Mouse (Mus musculus): ENCODE measurements around the gene Eif4a2. TPM values are rescaled to one million over a fixed set of nuclear protein-coding genes. Genes with fewer than 3 reads are reported as not detected.
"Not testable (repeated sequence)": the region's sequence is repeated elsewhere in the genome, so short reads cannot be mapped to it uniquely, and the experiment has no call there.

The Eif4a2 gene
- polyA plus RNA-seq, 1 experiment from 2014 or later: 237 TPM

DNA sequence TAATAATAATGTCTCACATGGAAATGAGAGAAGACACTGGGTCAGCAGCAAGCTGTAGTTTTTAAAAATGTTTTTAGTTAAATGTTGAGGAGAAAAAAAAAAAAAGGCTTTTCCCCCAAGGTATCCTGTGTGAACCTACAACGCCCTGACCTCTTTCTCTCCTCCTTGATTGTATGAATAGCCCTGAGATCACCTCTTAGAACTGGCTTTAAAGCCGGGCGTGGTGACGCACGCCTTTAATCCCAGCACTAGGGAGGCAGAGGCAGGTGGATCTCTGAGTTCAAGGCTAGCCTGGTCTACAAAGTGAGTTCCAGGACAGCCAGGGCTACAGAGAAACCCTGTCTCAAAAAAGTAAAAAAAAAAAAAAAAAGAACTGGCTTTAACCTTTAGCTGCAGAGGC, 11.7 kb upstream of the Eif4a2 start:
- H3K27me3 ChIP-seq; H3K4me2 ChIP-seq; H3K4me3 ChIP-seq (replicated peaks); H3K36me3 ChIP-seq; ATAC-seq (ENCODE audit: insufficient number of reproducible peaks, insufficient read depth, low FRiP score, low TSS enrichment, low read depth); H3K4me1 ChIP-seq (replicated peaks); H3K27ac ChIP-seq; H3K9me3 ChIP-seq; H3K9ac ChIP-seq (replicated peaks): not testable (repeated sequence)
- WGBS: 93% methylated on average over 5 of the region's 5 CpGs

- not testable (repeated sequence) for H3K27me3 ChIP-seq; H3K27ac ChIP-seq; H3K36me3 ChIP-seq; H3K9ac ChIP-seq (replicated peaks); H3K4me3 ChIP-seq (replicated peaks); H3K9me3 ChIP-seq; ATAC-seq (ENCODE audit: insufficient number of reproducible peaks, insufficient read depth, low FRiP score, low TSS enrichment, low read depth); H3K4me2 ChIP-seq
- 75% methylated on average over 1 of the region's 1 CpGs for WGBS
- H3K4me1 ChIP-seq (replicated peaks): peaks cover 11% of the 10 kb centered on the region
Observed at GRCm38 (mm10) chr16:23096886-23097285, 10.4 kb upstream of the Eif4a2 start.

DNA sequence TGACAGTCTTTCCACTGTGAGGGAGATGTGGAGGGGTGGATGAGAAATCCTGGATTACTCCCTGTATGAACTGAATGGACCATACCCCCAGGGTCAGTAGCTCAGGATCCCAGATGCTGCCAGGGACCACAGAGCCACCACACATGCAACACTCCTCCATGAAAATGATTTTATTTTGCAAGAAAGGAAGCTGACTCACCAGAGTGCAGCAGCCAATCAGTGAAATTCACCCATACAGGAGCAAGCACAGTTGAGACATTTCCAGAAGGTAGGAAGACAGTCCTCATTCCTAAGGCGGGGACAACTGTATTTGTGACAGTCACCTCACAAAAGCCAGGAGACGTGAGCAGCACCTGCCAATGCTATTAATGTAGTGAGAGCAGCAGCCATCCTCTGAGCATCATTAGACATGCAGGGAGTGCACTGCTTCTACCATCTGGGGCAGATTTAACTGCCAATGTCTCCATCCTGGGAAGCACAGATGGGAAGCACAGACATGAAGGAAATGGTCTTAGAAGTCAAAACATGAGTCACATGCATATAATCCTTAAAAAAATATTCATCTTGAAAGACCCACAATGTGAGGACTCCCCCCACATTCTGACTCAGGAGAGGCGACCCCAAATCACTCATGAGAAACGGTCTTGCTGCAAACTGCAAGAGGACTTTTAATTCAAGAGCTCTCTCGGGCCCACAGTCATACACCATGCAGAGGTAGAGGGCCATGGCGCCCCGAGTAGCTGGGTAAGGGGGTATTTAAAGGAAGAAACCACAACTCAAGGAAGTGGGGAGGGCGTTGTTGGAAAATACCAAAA, 9.7 kb upstream of the Eif4a2 start:
- H3K36me3 ChIP-seq; H3K27me3 ChIP-seq; H3K4me2 ChIP-seq; H3K9ac ChIP-seq (replicated peaks); H3K9me3 ChIP-seq; H3K4me3 ChIP-seq (replicated peaks); ATAC-seq (ENCODE audit: insufficient number of reproducible peaks, insufficient read depth, low FRiP score, low TSS enrichment, low read depth); H3K27ac ChIP-seq: not testable (repeated sequence)
- H3K4me1 ChIP-seq (replicated peaks): peaks cover 11% of the 10 kb centered on the region
- WGBS: 81% methylated on average over 8 of the region's 8 CpGs

- not testable (repeated sequence) for H3K36me3 ChIP-seq; H3K9me3 ChIP-seq; H3K9ac ChIP-seq (replicated peaks); H3K27ac ChIP-seq; H3K4me2 ChIP-seq; ATAC-seq (ENCODE audit: insufficient number of reproducible peaks, insufficient read depth, low FRiP score, low TSS enrichment, low read depth); H3K4me3 ChIP-seq (replicated peaks); H3K27me3 ChIP-seq
- H3K4me1 ChIP-seq (replicated peaks): peaks cover 16% of the 10 kb centered on the region
- WGBS: 96% methylated on average over 1 of the region's 1 CpGs
Observed at GRCm38 (mm10) chr16:23098105-23098452, 9.2 kb upstream of the Eif4a2 start.

GRCm38 (mm10) chr16:23099632-23100031, 7.6 kb upstream of the Eif4a2 start:
- Histone ChIP-seq H3K27ac (no peak overlapping the region), H3K4me2 (peak overlapping the region; percentile 60), H3K9me3 (no peaks in the 10 kb centered on the region), H3K9ac (replicated peaks) (peak overlapping the region; percentile 57), H3K27me3 (no peaks in the 10 kb centered on the region), H3K4me3 (replicated peaks) (peak overlapping the region; percentile 36), H3K4me1 (replicated peaks) (peaks cover 17% of the 10 kb centered on the region), H3K36me3 (no peaks in the 10 kb centered on the region)
- no peak for ATAC-seq (ENCODE audit: insufficient number of reproducible peaks, insufficient read depth, low FRiP score, low TSS enrichment, low read depth)
- WGBS: 11% methylated on average over 12 of the region's 12 CpGs

DNA sequence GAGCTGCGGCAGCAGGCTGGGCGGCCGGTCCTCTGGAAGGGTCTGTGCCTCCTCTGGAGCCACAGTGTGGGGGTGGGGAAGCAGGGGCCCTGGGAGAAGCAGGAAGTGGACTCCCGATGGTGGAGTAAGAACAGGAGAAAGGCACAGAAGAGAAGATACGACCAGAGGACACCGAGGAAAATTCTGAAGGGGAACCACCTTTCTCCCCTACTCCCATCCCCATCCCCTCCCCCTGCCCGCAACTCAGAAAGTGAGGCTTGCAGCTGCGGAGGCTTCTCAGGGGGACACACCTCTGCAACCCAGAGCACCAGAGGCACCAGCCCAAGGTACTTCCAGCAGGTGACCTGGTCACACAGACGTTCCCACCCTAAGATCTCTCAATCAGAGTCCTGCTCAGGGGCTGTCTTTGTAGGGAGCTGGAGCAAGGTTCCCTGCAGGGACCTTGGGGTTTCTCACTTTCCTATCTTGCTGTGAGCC, 7.1 kb upstream of the Eif4a2 start:
- WGBS: 2% methylated on average over 9 of the region's 9 CpGs
- H3K27me3 ChIP-seq: no peaks in the 10 kb centered on the region
- ATAC-seq (ENCODE audit: insufficient number of reproducible peaks, insufficient read depth, low FRiP score, low TSS enrichment, low read depth): peak; percentile 67

DNA sequence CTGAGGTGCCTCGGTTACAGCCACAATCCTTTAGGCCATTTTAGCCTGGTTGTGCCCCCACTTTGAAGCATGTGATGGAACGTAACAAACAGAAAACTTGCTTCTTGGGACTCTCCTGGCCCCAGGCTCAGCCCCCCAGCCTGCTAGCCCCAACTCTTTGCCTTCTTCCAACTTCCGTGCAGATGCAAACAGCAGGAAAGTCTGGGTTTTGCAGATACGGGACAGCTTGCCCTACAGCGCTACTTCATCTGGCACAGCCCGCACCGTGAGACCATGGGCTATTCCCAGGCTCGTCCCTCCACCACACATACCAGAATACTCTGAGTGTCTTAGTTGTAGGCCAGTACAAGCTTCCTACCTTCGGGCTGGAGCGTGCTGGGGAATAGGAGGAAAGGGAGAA, 6.6 kb upstream of the Eif4a2 start:
- H3K4me1 ChIP-seq (replicated peaks): peaks cover 17% of the 10 kb centered on the region
- H3K9me3 ChIP-seq: no peaks in the 10 kb centered on the region
- H3K27me3 ChIP-seq: no peaks in the 10 kb centered on the region
- WGBS: 12% methylated on average over 10 of the region's 10 CpGs
- peak overlapping the region; percentile 57; the same call in 1 of the 2 replicates for H3K9ac ChIP-seq (replicated peaks)
- H3K4me2 ChIP-seq: peak overlapping the region; percentile 60
- peak overlapping the region; percentile 36 for H3K4me3 ChIP-seq (replicated peaks)
- no peaks in the 10 kb centered on the region for H3K36me3 ChIP-seq
- no peak overlapping the region; the same call in 1 of the 2 replicates for H3K27ac ChIP-seq
- no peak for ATAC-seq (ENCODE audit: insufficient number of reproducible peaks, insufficient read depth, low FRiP score, low TSS enrichment, low read depth)

More for the DNA sequence above, 7.1 kb upstream of the Eif4a2 start:
- Histone ChIP-seq H3K4me1 (replicated peaks) (peaks cover 17% of the 10 kb centered on the region), H3K9me3 (no peaks in the 10 kb centered on the region), H3K36me3 (no peaks in the 10 kb centered on the region), H3K27ac (no peak overlapping the region; the same call in 1 of the 2 replicates), H3K9ac (replicated peaks) (peak overlapping the region; percentile 57), H3K4me3 (replicated peaks) (peak overlapping the region; percentile 36), H3K4me2 (peak overlapping the region; percentile 60)

DNA sequence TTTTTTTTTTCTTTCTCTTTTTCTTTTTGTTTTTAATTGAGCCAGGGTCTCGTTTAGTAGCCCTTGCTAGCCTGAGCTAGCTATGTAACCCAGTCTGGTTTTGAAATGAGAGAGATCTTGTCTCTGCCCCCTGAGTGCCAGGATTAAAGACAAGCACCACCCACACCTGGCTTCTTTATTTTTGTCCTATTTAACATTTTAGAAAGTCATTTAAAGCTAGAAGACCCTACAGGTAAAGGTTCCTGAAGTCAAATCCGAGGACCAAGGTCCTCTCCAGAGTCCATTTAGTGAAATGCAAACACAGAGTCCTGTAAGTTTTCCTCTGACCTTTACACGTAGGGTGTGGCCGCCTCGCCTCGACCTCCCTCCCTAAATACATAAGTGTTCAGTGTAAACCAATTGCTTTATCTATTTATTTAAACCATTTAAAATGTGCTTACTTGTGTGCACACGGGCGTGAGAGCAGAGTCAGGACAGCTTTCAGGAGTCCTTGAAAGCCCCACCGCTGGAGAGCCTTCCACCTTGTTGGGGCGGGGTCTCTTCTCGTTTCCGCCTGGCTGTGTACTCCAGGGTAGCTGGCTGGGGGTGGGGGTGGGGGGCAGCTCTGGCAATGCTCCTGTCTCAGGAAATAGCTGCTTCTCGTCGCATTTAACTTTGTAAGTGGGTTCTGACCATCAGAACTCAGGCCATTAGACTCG, 4.8 kb upstream of the Eif4a2 start:
- peaks cover 17% of the 10 kb centered on the region for H3K4me1 ChIP-seq (replicated peaks)
- peak overlapping the region; percentile 44 for H3K4me3 ChIP-seq (replicated peaks)
- peak overlapping the region; percentile 62 for H3K4me2 ChIP-seq
- 9% methylated on average over 15 of the region's 15 CpGs for WGBS
- no peaks in the 10 kb centered on the region for H3K27me3 ChIP-seq
- no peaks in the 10 kb centered on the region for H3K36me3 ChIP-seq
- ATAC-seq (ENCODE audit: insufficient number of reproducible peaks, insufficient read depth, low FRiP score, low TSS enrichment, low read depth): no peak
- H3K9ac ChIP-seq (replicated peaks): peak overlapping the region; percentile 51
- no peaks in the 10 kb centered on the region for H3K9me3 ChIP-seq
- H3K27ac ChIP-seq: no peak overlapping the region

DNA sequence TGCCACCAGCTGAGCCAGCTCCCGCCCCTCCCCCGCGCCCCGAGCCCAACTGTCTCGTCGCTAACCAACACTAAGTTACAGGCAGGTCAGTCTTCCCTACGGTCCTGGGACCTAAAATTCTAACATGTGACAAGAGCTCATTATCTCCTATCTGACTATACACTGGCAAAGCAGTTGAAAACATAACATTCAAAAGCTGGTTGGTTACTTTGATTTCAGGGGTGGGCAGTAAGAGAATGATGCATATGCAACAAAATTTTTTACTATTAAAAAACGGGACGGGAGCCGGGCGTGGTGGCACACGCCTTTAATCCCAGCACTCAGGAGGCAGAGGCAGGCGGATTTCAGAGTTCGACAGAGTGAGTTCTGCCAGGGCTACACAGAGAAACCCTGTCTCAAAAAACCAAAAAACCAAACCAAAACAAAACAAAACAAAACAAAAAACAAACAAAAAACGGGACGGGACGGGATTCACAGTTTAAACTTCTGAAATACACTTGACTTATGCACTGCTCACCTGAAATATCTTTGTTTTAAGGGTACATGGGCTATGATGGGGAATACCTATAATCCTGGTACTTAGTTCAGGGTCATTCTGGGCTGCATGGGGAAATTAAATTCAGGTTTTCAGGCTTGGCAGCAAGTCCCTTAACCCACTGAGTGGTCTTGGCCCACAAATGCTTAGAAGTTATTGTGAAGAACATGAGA, 4.1 kb upstream of the Eif4a2 start:
- Histone ChIP-seq H3K27me3 (no peaks in the 10 kb centered on the region), H3K9me3 (no peaks in the 10 kb centered on the region), H3K4me1 (replicated peaks) (peaks cover 17% of the 10 kb centered on the region), H3K4me3 (replicated peaks) (peak overlapping the region; percentile 44), H3K4me2 (peak overlapping the region; percentile 62), H3K36me3 (no peaks in the 10 kb centered on the region), H3K9ac (replicated peaks) (peak overlapping the region; percentile 51), H3K27ac (no peak overlapping the region)
- whole genome bisulfite sequencing: 42% methylated on average over 17 of the region's 17 CpGs
- no peak for ATAC-seq (ENCODE audit: insufficient number of reproducible peaks, insufficient read depth, low FRiP score, low TSS enrichment, low read depth)

DNA sequence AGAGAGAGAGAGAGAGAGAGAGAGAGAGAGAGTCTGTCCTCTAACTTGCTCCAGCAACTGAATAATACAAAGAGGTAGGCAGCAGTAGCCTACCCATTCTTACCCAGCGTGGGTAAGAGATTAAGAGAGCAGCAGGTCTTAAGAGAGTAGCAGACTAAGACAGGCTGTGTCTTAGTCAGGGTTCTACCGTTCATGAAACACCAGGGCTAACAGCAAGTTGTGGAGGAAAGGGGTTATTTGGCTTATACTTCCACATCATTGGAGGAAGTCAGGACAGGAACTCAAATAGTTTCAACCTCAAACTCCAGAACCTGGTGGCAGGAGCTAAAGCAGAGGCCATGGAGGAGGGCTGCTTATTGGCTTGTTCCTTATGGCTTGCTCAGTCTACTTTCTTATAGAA, 3.4 kb upstream of the Eif4a2 start:
- no peak for ATAC-seq (ENCODE audit: insufficient number of reproducible peaks, insufficient read depth, low FRiP score, low TSS enrichment, low read depth)
- whole genome bisulfite sequencing: 75% methylated on average over 2 of the region's 2 CpGs

GRCm38 (mm10) chr16:23106121-23106520, 1.1 kb upstream of the Eif4a2 start:
- no peaks in the 10 kb centered on the region for H3K27me3 ChIP-seq
- ATAC-seq (ENCODE audit: insufficient number of reproducible peaks, insufficient read depth, low FRiP score, low TSS enrichment, low read depth): no peak

More for the DNA sequence above, 3.4 kb upstream of the Eif4a2 start:
- H3K9ac ChIP-seq (replicated peaks): no peak overlapping the region
- H3K27ac ChIP-seq: no peak overlapping the region
- peaks cover 3% of the 10 kb centered on the region for H3K36me3 ChIP-seq
- H3K4me1 ChIP-seq (replicated peaks): peaks cover 17% of the 10 kb centered on the region
- H3K27me3 ChIP-seq: no peaks in the 10 kb centered on the region
- H3K9me3 ChIP-seq: no peaks in the 10 kb centered on the region
- no peak overlapping the region for H3K4me3 ChIP-seq (replicated peaks)
- no peak overlapping the region for H3K4me2 ChIP-seq

More at GRCm38 (mm10) chr16:23106121-23106520, 1.1 kb upstream of the Eif4a2 start:
- H3K36me3 ChIP-seq: peaks cover 25% of the 10 kb centered on the region
- WGBS: 75% methylated on average over 7 of the region's 7 CpGs
- no peak overlapping the region for H3K27ac ChIP-seq
- H3K9ac ChIP-seq (replicated peaks): no peak overlapping the region
- H3K4me3 ChIP-seq (replicated peaks): no peak overlapping the region
- H3K4me2 ChIP-seq: no peak overlapping the region
- peaks cover 22% of the 10 kb centered on the region for H3K4me1 ChIP-seq (replicated peaks)
- H3K9me3 ChIP-seq: no peaks in the 10 kb centered on the region
